Mouse (Mus musculus) neural tube, embryonic 10.5 days (tissue): ENCODE data around the gene Kifc1.
"Not testable (repeated sequence)": the region's sequence is repeated elsewhere in the genome, so short reads cannot be mapped to it uniquely, and the experiment has no call there.

Experiments used
- DNase-seq: peaks from one replicate; pipeline ENCODE4 v3.0.0-alpha.2; 2017; ENCODE audit warnings: low spot score; ENCODE audit errors: extremely low spot score

Kifc1 gene

DNA sequence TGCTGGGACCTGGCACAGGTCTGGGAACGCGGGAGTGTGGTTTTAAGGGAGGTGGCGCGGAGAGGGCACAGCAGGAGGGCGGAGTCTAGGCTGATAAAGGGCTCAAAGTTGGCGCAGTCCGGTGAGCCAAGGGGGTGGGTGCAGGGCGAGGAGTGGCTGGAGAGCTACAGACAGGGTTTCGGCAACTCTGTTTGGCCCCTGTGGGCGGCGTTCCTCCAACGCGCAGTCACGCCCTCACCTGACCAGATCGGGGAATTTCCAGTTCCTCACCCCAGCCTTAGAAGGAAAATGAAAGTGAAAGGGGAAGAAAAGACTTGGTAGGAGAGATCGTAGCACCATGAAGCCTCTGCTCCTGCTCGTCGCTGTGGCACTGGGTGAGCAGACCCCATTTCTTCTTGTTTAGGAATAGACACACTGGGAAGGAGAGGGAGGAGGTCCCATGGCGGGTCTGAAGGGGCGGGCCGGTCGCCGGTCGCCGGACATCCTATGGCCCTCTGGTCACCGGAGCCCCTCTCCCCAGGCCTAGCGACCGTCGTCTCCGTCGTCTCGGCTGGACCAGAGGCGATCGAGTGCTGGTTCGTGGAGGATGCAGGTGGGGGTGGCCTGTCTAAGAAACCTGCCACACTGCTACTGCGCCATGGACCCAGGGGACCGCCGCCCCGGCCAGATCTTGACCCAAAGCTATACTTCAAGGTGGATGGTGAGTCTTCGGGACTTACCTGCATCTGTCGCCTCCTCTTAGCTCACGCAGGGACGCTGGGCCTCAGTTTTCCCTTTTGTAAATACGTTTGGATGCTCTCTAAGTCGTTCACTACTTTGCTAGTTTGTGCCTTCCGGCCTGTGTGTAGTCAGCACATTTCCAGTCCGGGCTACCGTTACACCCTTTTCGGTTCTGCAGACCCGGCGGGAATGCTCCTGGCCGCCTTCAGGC is 29.2 kb upstream of the Kifc1 start:
- DNase-seq = peak; percentile 51

DNA sequence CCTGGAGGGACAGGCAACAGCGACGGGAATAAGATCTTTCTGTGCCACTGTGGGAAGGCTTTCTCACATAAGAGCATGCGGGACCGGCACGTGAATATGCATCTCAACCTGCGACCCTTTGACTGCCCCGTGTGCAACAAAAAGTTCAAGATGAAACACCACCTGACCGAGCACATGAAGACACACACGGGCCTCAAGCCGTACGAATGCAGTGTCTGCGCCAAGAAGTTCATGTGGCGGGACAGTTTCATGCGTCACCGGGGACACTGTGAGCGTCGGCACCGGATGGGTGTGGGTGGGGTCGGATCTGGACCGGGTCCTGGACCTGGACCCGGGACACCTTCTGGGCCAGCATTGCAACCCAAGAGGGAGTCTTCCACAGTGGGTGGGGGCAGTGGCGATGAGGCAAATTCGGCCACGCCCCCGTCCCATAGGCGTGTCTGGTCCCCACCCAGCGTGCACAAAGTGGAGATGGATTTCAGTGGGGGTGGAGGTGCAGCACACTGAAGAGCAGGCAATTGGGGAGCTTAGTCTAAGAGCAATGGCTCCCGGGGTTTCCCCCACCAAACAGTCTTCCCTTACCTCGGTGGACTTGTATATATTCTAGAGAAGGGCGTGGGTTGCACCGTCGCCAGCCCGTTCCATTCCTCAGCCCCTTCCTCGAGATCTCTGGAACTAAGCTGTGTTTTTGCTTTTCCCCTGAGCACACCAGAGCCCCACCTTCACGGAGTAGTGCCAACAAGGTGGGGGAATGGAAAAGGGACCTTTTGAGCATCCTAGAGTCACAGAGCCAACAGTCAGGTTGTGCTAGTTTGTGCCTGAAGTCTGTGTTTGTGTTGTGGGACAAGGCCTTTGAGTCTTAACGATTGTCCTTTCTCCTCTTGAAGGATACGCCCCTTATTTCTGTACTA is 28.1 kb upstream of the Kifc1 start:
- DNase-seq = no peak

DNA sequence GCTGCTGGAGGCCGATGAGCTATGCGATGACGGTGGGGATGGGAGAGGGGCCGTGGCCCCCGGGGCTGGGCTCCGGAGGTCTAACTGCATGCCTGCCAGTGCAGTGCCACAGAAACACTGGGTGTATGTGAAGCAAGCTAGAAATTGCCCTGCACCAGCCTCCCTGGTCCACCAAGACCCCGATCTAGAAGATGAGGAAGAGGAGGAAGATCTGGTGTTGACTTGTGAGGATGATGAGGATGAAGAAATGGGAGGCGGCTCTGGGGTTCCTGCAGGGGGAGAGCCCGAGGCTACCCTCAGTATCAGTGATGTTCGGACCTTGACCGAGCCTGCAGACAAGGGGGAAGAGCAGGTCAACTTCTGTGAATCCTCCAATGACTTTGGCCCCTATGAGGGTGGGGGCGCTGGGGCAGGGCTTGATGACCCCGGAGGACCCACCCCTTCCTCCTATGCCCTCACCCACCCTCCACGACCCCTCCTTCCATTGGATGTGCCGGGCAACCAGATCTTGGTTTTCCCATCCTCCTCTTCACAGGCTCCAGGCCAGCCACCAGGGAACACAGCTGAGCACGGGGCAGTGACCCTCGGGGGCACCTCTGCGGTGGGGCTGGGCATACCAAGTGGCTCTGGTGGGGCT is 27.3 kb upstream of the Kifc1 start:
- no peak for DNase-seq

DNA sequence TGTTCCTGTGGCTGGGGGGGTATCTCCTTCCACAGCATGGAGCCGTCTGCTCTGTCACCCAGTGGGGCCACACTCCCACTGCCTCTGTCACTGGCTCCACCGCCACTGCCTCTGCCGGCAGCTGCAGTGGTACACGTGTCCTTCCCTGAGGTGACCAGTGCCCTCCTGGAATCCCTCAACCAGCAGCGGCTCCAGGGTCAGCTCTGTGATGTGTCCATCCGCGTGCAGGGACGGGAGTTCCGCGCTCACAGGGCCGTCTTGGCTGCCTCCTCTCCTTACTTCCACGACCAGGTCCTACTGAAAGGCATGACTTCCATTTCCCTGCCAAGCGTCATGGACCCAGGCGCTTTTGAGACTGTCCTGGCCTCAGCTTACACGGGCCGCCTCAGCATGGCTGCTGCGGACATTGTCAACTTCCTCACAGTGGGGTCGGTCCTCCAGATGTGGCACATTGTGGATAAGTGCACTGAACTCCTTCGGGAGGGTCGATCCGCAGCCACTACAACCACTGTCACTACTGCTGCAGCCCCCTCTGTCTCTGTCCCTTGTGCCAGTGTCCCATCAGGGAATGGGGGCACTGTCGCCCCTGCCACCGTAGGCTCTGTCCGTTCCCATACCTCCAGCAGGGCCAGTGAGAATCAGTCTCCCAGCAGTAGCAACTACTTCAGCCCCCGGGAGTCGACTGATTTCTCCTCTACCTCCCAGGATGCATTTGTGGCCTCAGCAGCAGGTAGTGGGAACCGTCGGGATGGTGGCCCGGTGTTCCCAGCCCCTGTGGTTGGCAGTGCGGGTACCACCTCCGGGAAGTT is 26.6 kb upstream of the Kifc1 start:
- no peak for DNase-seq

DNA sequence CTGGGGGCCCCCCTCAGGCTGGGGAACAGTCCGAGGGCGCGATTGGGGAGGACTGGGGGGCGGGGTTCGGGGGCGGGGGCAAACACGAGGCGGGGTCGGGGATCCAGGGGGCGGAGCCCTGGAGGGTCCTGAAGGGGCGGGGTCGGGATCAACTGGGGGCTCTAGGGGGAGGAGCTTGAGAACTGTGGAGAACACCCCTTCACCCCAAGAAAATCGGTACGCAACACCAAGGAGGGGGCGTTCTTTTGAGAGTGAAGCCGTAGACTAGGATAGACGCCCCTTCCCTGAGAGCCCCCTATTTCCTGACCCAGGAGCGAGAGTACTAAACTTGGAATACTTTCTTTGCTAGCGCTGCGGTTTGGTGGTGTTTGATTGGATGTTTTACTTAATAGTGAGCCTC is 25.8 kb upstream of the Kifc1 start:
- DNase-seq = no peak

DNA sequence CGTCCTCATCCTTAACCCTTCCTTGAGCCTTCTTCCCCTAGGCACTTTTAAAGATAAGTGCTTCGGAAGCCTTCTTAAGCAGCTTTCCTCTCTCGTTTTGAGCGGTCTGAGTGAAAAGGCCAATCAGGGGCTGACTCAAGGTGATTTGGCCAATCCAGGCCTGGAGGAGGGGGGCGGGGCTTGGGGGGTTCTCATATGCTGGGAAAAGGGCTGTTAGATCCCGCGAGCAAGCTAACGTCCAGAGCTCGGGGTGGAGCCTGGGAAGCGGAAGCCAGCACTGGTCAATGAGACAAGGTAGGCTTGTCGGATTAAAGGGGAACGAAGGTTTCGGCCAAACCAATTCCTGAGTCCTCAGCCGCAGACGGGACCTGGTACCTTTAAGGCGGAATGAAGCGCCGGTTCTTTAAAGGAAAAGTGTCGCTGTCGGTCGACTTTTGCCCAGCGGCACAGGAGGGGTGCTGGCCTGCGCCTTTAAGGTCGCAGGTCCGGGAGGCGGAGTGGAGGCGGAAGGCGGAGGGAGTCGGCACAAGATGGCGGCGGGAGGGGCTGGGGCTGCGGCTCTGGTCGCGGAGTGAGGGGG is 25.3 kb upstream of the Kifc1 start, which contains the start of the genes Tapbp and Zbtb22:
Gene Tapbp (plus strand): TSS at position 229 of the 580 bp plus-strand sequence.
Gene Zbtb22 (plus strand): TSS at position 234 of the 580 bp plus-strand sequence.
- DNase-seq = peak; percentile 95

DNA sequence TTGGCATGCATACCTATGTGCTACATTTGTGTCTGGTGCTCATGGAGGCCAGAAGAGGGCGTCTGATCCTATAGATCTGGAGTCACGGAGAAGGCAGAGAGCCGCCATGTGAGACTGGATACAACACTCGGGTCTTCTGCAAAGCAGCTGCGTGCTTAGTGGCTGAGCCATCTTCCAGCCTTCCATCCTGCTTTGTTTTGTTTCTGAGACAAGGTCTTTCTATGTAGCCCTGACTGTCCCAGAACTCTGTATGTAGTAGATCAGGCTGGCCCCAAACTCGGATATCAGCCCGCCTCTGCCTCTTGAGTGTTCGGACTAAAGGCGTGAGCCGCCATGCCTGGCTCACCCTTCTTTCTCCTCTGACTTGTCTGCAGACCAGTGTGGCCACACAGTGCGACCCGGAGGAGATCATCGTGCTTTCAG is 24.5 kb upstream of the Kifc1 start:
- no peak for DNase-seq

DNA sequence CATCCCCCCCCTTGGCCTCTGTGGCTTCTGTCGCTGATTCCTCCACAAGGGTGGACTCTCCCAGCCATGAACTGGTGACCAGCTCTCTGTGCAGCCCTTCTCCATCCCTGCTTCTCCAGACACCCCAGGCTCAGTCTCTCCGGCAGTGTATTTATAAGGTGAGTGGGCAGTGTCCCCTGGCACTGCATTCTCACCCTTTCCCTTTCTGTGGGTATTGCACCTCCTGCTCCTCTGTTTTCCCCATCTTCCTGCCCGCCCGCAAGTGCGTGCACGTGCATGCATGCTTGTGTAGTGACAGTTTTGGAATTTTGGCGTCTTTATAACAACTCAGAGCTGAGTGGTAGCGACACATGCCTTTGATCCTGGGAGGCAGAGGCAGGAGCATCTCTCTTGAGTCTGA is 23.4 kb upstream of the Kifc1 start:
- DNase-seq = no peak

DNA sequence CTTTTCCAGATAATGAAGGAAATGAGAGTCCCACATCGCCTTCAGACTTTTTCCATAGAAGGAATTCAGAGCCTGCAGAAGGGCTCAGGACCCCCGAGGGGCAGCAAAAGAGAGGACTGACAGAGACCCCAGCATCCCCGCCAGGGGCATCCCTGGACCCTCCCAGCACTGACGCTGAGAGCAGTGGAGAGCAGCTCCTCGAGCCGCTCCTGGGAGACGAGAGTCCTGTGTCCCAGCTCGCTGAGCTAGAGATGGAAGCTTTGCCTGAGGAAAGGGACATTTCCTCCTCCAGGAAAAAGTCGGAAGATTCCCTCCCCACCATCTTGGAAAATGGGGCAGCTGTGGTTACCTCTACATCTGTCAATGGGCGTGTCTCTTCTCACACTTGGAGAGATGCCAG is 22.8 kb upstream of the Kifc1 start:
- no peak for DNase-seq

DNA sequence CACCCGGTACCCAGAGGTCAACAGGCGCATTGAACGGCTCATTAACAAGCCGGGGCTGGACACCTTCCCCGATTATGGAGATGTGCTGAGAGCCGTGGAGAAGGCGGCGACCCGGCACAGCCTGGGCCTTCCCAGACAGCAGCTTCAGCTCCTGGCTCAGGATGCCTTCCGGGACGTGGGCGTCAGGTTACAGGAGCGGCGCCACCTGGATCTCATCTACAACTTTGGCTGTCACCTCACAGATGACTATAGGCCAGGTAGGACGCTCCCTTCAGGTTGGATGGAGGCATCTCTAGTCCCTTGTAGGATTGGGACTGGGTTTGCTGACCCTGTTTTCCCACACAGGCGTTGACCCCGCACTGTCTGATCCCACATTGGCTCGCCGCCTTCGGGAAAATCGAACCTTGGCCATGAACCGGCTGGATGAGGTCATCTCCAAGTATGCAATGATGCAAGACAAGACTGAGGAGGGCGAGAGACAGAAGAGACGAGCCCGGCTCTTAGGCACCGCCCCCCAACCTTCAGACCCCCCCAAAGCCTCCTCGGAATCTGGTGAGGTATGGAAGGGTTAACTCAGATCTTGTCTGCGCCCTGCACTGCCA is 21.5 kb upstream of the Kifc1 start:
- DNase-seq = no peak

DNA sequence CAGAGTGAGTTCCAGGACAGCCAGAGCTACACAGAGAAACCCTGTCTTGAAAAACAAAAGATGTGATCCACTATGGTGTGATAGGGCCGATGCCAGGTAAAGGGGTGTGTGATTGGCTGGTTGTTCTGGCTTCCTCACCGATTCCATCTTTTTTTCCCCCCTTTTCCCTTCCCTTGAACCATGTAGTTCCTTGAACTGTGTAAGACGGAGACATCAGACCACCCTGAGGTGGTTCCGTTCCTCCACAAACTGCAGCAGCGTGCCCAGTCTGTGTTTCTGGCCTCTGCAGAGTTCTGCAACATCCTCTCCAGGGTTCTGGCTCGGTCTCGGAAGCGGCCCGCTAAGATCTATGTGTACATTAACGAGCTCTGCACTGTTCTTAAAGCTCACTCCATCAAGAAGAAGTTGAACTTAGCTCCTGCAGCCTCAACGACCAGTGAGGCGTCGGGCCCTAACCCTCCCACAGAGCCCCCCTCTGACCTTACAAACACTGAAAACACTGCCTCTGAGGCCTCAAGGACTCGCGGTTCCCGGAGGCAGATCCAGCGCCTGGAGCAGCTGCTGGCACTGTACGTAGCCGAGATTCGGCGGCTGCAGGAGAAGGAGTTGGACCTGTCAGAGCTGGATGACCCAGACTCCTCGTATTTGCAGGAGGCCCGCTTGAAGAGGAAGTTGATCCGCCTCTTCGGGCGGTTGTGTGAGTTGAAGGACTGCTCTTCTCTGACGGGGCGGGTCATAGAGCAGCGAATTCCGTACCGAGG is 20.8 kb upstream of the Kifc1 start:
- DNase-seq = no peak

DNA sequence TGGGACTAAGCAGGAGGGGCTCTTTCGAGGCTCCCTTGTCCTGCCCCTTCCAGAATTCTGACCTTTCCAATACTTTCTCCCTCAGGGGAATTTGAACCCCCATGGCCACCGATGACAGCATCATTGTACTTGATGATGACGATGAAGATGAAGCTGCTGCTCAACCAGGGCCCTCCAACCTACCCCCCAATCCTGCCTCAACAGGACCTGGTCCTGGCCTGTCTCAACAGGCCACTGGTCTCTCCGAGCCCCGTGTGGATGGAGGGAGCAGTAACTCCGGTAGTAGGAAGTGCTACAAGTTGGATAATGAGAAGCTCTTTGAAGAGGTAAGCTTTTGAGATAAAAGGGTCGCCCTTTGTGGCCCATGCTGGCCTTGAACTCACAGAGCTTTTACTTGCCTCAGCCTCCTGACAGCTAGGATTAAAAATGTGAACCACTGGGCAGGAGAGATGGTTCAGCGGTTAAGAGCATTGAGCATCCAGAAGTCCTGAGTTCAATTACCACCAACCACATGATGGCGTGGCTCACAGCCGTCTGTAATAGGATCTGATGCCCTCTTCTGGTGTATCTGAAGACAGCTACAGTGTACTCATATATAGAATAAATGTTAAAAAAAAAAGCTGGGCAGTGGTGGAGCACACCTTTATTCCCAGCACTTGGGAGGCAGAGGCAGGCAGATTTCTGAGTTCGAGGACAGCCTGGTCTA is 20.0 kb upstream of the Kifc1 start:
- no peak for DNase-seq

DNA sequence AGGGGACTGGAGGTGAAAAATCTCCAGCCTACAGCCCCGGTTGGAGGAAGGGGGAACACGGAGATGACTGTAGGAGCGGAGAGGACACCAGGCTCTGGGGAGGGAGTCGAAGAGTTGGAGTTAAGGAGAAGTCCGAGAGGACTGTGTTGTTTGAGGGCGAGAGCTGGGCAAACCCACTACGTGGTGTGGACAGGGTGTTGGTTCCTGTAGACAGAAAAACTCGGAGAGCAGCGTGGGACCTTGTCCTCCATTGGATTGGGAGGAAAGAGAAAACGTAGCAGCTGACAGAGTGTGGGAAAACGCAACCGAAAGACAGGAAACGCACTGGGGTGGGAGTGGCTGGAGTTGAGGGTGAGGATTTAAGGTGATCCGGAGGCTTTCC is 19.4 kb upstream of the Kifc1 start:
- no peak for DNase-seq

DNA sequence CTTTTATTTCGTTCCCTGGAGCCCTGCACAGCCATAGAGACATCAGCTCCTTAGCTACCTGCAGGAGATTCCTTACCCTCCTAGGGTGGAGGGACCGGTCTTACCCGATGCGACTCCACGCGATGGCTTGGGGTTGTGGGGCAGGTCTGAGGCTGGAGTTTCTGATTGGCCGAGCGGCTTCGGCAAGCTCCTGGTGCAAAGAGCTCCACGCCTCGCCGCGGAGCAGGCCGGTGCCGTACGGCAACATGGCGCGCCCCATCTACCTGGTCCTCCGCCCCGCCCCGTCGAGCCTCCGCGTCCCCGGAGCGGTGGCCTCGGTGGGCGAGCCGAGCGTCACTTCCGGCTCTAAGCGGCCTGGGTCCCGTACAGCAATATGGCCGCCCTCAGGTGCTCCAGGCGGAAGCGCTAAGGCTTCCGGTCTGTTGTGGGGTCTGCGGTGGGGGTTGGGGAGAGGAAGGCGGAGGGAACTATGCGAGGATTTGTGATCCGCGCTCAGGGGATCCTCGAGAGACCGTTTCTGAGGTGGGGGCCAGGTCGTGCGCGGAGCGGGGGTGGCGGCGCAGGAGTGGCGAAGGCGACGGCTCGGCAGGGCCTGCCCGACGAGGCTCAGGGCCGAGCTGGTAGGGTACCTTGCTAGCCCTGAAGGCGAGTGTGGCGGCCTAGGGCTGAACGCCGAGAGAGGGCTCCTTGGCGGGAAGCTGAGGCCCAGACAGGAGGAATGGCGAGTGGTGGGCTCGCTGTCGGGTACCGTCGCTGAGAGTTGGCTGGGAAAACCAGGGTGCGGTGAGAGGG is 18.8 kb upstream of the Kifc1 start, which contains the start of gene Daxx:
Gene Daxx (plus strand): TSS at position 338 of the 792 bp plus-strand sequence.
- peak; percentile 98 for DNase-seq

DNA sequence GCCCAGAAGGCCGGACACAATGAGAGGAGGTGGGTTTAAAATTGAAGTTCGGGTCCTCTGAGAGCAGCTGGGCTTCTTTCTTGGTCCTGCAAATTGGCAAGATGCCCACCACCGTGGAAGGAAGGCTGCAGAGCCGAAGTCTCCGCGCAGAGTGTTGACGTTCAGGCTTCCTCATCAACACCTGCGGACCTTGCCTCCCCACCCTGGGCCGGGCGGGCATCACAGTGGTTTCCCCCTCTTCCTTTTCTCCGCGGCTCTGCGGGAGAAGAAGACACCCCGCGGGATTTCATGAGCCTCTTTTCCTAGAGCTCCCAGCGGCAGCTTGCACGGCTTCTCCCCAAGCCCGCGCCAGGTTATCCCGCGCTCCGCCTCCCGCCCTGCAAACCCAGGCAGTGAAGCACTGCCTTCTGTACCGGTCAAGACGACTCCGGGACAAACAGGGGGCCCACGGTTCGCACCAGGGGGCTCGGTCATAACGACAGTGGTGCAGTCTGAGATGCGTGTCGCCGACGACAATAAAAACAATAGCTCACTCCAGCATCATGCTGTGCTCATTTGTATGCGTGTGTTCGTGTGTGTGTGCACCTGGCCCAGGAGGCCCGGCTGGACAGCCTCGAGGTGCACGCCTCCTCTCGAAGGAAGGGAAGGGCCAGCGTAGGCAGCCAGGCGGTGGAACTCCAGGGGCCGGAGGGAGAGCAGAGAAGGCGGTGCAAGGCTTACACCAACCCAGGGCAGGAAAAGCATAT is 18.0 kb upstream of the Kifc1 start:
- no peak for DNase-seq

DNA sequence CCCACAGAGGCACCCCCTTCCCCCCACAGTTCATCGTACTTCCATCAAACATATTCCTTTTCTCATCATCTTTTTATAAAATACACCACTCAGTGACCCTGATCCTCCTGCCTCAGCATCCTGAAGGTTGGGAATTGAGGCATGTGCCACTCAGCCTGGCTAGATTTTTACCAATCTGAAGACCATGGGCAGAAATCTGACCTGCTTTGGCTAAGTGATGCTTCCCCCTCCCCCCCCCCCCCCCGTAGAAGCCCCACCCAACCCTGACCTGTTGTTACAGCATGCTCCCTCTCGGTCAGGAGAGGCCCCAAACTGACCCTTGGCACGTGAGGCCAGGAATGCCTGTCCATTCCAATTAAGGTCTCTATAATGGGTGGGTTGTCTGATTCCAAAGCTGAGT is 14.4 kb upstream of the Kifc1 start, which contains the start of gene Platr17:
Gene Platr17 (plus strand): TSS at position 301 of the 400 bp plus-strand sequence.
- not testable (repeated sequence) for DNase-seq
